Mouse (Mus musculus): ENCODE results near the gene Zfp9. TPM values are rescaled to one million over a fixed set of nuclear protein-coding genes. Genes with fewer than 3 reads are reported as not detected.

Zfp9 gene
- polyA plus RNA-seq (2015; fragmentation: Nextera tagmentation; extraction: Ambion mirVana), result 1.1 and 1.3 TPM in 2 replicates

DNA sequence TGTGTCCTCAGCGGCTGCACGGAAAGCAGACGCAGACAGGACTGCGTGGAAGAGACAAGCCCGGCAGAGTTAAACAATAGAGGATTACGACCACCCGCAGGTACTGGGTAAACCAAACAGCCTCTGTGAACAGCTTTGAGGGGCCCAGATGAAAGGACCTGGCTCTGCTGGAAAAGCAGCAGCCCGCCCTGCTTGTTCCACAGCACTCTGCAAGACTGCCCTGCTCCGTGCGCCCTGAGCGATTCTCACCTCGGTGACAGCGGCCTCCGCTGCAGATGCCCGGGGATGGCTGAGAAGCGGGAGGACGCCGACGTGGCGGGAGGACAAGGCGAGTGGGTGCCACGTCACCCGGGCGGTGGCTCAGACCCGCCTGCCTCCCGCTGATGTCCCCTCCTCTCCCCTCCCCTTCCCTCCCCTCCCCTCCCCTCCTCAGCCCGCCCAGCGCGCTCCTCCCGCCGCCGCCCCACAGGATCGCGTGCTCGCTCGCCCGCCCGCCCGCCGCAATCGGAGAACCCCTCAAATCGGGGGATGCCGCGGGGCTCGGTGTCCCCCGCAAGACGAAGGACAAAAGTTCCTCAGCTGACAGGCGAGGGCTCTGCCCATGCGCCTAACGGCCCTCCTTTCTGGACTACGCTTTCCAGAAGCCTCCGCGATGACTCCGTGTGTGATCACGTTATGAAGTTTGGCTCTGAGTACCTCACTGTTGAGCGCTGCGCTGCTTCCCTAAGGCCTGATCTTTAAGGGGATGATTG, at the start of gene Zfp9:
TSS of gene Zfp9 (minus strand) at position 364 of the 752 bp plus-strand sequence.
- Histone ChIP-seq H3K27ac (peak within 1 kb of the TSS; percentile 47; the same call in 1 of the 2 replicates), H3K9me3 (replicated peaks) (no peaks in the 10 kb centered on the region), H3K9ac (peak within 1 kb of the TSS; percentile 58), H3K27me3 (peaks cover 28% of the 10 kb centered on the region), H3K4me3 (replicated peaks) (peak within 1 kb of the TSS; percentile 55), H3K36me3 (no peaks in the 10 kb centered on the region), H3K4me2 (peak within 1 kb of the TSS; percentile 68), H3K4me1 (replicated peaks) (peaks cover 7% of the 10 kb centered on the region; the same call in 1 of the 2 replicates)
- 1% methylated on average over 45 of the region's 57 CpGs for WGBS (ENCODE audit: insufficient replicate concordance)
- peak; percentile 38 for DNase-seq
- ATAC-seq (ENCODE audit: low read depth), result peak; percentile 85

DNA sequence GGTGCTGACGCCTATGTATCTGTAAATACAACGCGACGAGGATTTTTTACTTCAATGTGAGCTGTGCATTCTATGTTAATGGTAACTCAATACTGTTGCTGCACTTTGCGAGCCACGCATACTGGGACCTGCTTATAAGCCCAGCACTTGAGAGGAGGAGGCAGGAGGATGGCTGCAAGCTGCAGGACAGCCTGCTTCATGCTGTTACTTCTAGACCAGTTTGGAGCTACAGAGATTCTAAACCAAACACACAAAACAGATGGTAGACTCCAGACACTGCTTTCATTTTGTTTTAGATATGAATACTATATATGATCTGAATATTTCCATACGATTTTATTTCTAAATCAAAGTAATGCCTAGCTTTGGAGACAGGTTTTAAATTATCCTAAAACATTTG, 41.5 kb upstream of the Zfp9 start:
- peaks cover 65% of the 10 kb centered on the region for H3K36me3 ChIP-seq
- no peaks in the 10 kb centered on the region for H3K4me1 ChIP-seq (replicated peaks)
- 90% methylated on average over 7 of the region's 7 CpGs for WGBS (ENCODE audit: insufficient replicate concordance)

DNA sequence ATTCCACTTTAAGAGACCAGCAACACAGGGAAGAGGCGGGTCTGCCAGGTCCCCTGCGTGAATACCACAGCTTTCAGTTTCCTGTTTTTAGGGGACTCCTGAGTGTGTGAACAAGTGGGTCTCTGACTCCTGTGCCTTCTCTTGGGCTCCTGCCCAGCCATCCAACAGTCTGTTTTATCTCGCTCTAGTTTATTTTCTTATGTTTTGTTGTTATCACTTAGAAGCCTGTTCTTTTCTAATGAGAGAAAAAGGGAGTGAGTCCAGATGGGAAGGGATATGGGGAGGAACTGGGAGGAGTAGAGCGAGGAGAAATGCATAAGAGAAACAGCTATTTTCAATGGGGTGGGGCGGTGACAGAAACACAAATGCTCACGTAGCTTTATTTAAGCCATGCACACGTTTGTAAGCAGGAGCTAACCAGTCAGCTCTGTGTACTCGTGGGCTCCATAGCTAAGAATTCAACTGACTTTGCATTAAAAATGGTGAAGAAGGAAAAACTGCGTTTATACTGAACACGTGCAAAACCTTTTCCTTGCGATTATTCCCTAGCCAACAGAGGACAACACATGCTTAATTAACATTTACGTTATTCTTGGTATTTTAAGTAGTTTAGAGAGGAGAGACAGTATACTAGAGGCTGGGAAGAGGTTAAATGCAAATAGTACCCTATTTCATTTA, 34.4 kb upstream of the Zfp9 start:
- H3K4me3 ChIP-seq (replicated peaks), result no peak overlapping the region
- H3K4me1 ChIP-seq (replicated peaks), result no peaks in the 10 kb centered on the region
- ATAC-seq (ENCODE audit: low read depth) (no peak), DNase-seq (no peak)
- H3K4me2 ChIP-seq, result no peak overlapping the region
- H3K36me3 ChIP-seq, result peaks cover 58% of the 10 kb centered on the region
- 77% methylated on average over 12 of the region's 12 CpGs for WGBS (ENCODE audit: insufficient replicate concordance)
- H3K9me3 ChIP-seq (replicated peaks), result no peaks in the 10 kb centered on the region
- H3K27me3 ChIP-seq, result no peaks in the 10 kb centered on the region
- H3K27ac ChIP-seq, result no peak overlapping the region
- H3K9ac ChIP-seq, result no peak overlapping the region

More for the DNA sequence above, 41.5 kb upstream of the Zfp9 start:
- no peak overlapping the region for H3K4me2 ChIP-seq
- H3K9ac ChIP-seq, result no peak overlapping the region
- H3K27me3 ChIP-seq, result no peaks in the 10 kb centered on the region
- H3K9me3 ChIP-seq (replicated peaks), result no peaks in the 10 kb centered on the region
- no peak overlapping the region for H3K4me3 ChIP-seq (replicated peaks)
- H3K27ac ChIP-seq, result no peak overlapping the region
- no peak for DNase-seq
- no peak for ATAC-seq (ENCODE audit: low read depth)

DNA sequence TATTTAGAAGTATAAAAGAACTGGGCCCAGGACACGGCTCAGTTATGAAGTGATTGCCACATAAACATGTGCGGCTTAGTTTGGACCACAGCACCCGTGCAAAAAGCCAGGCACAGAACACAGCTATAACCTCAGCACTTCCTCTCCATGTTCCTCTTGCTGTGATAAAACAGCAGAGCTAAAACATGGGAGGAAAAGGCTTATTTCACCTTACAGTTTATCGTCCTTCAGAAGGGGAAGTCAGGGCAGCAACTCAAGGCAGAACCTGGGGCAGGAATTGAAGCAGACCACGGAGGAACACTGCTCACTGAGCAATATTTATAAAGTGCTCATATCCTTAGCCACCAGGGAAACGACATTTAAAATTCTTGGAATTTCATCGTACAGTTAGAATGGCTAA, 19.9 kb upstream of the Zfp9 start:
- Histone ChIP-seq H3K4me3 (replicated peaks) (no peak overlapping the region), H3K27me3 (no peaks in the 10 kb centered on the region), H3K27ac (no peak overlapping the region), H3K4me1 (replicated peaks) (no peaks in the 10 kb centered on the region), H3K4me2 (no peak overlapping the region), H3K9ac (no peak overlapping the region), H3K36me3 (peaks cover 11% of the 10 kb centered on the region; the same call in 1 of the 2 replicates), H3K9me3 (replicated peaks) (no peaks in the 10 kb centered on the region)
- ATAC-seq (ENCODE audit: low read depth) (no peak), DNase-seq (no peak)
- whole genome bisulfite sequencing (ENCODE audit: insufficient replicate concordance), result 59% methylated on average over 7 of the region's 7 CpGs

DNA sequence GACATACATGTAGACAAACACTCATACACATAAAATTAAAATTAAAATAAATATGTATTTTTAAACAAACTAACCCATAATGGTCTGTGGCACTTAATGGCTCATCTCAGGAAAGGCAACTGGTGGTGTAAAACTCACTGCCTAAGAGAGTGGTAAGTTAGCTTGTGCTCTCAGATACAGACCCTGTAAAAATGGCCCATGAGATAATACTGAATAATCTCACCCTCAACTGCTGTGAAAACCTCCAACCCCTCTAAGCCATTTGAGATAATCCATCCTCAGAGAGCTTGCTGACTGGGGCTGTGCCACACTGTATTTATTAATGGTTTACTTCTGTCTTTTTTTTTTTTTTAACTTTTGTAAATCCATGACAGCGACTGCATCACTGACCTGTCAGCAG, 3.0 kb upstream of the Zfp9 start:
- H3K4me2 ChIP-seq, result no peak overlapping the region
- WGBS (ENCODE audit: insufficient replicate concordance), result 76% methylated on average over 1 of the region's 1 CpGs
- no peak overlapping the region for H3K4me3 ChIP-seq (replicated peaks)
- H3K9me3 ChIP-seq (replicated peaks), result no peaks in the 10 kb centered on the region
- peaks cover 7% of the 10 kb centered on the region; the same call in 1 of the 2 replicates for H3K4me1 ChIP-seq (replicated peaks)
- no peak for DNase-seq
- no peak overlapping the region for H3K27ac ChIP-seq
- H3K36me3 ChIP-seq, result no peaks in the 10 kb centered on the region
- no peak overlapping the region for H3K9ac ChIP-seq
- no peak for ATAC-seq (ENCODE audit: low read depth)
- peaks cover 28% of the 10 kb centered on the region for H3K27me3 ChIP-seq

DNA sequence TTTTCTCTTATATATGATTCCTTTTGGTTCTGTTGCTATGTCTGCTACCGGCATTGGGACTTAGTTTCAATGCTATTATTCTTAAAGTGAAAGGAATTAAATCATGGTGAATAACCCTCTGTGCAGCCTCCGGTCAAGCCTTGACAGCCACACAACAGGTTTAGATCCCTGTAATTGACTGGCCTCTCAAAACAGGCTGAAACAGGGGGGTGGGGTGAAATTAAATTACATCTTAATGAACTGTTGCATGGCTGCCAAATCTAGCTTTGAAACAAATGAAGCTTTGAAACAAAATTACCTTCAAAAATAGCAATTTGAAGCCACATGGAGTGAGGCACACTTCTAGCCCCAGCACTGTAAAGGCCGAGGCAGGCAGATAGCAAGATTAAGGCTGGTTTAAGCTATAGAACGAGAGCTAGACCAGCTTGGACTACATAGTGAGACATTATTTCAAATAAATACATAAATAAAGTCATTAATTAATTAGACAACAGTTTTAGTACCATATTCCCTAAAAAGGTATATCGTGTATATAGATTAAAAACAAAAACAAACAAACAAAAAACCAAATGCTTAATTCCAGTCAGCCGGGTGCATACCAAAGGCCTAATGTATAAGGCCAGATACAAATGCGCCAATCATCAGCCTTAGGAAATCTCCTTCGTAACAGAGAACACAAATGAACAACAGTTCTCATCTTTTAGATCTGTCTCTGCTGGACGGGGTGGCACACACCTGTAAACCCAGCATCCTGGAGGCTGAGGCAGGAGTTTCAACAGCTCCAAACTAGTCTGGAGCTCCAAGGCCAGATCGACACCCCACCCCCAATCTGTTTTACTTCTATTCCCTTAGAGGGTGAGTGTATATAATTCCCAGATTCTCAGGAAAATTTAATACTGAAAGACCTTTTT, 990 bp downstream of the Zfp9 start:
- WGBS (ENCODE audit: insufficient replicate concordance), result 63% methylated on average over 10 of the region's 10 CpGs
- H3K4me3 ChIP-seq (replicated peaks), result peak overlapping the region; percentile 55
- peaks cover 28% of the 10 kb centered on the region for H3K27me3 ChIP-seq
- peak overlapping the region; percentile 58 for H3K9ac ChIP-seq
- H3K36me3 ChIP-seq, result no peaks in the 10 kb centered on the region
- H3K9me3 ChIP-seq (replicated peaks), result no peaks in the 10 kb centered on the region
- H3K27ac ChIP-seq, result no peak overlapping the region
- peaks cover 7% of the 10 kb centered on the region; the same call in 1 of the 2 replicates for H3K4me1 ChIP-seq (replicated peaks)
- H3K4me2 ChIP-seq, result peak overlapping the region; percentile 68
- ATAC-seq (ENCODE audit: low read depth), result no peak
- no peak for DNase-seq

DNA sequence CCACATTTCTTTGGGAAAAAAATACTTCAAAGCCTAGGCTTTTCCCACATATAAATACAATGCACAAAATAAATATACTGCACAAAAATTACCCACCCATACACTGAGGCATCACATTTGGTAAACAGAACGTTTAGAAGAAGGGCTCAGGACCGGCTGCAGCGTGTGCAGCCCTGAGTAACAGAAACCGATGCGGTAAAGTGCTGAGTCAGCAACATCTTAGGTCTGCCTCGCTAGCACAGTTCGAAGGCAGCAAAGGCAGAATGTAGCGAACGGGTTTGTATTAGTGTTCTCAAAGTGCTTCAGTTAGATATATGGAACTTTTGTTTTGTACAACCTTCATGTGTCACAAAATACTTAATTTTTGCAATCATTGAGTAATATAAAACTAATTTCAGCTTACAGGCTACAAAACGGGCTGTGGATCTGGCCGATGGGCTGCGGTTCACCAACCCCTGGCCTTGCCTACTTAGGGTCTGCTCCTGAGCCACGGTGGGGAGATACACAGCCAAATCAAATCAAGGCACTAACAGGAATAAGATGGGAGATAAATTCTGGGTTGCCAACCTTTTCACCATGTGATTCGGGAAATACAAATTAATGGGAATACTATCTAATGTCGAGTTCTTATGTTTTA, 16.9 kb downstream of the Zfp9 start:
- WGBS (ENCODE audit: insufficient replicate concordance), result 70% methylated on average over 15 of the region's 15 CpGs
- Histone ChIP-seq H3K36me3 (no peaks in the 10 kb centered on the region), H3K4me3 (replicated peaks) (no peak overlapping the region), H3K27me3 (no peaks in the 10 kb centered on the region), H3K4me1 (replicated peaks) (no peaks in the 10 kb centered on the region), H3K9me3 (replicated peaks) (no peaks in the 10 kb centered on the region), H3K4me2 (no peak overlapping the region), H3K9ac (no peak overlapping the region), H3K27ac (no peak overlapping the region)
- DNase-seq (no peak), ATAC-seq (ENCODE audit: low read depth) (no peak)

DNA sequence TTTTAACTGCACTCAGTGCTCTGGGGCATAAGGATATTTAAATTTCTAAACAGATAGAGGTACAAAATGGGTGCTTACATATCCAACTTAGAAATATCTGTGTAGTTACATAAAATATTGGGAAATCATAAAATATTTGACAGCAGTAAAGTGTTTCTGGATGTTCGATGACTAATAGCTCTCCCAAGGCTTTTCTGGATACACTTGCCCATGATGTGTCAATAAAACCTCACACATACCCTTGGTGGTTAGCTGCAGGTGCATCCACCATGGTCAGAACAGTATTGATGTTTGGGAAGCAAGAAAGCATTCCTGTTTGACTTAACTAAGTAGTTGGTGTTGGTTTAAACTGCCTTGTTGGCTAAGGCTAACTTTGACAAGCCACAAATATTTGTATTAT, 21.4 kb downstream of the Zfp9 start:
- DNase-seq (no peak), ATAC-seq (ENCODE audit: low read depth) (no peak)
- Histone ChIP-seq H3K9ac (no peak overlapping the region), H3K36me3 (no peaks in the 10 kb centered on the region), H3K4me1 (replicated peaks) (0 out of 2 replicates have a peak, but pooled peaks cover 10% of the 10 kb centered on the region), H3K27ac (no peak overlapping the region), H3K4me3 (replicated peaks) (no peak overlapping the region), H3K9me3 (replicated peaks) (no peaks in the 10 kb centered on the region), H3K27me3 (no peaks in the 10 kb centered on the region), H3K4me2 (no peak overlapping the region)
- WGBS (ENCODE audit: insufficient replicate concordance), result 73% methylated on average over 1 of the region's 1 CpGs

DNA sequence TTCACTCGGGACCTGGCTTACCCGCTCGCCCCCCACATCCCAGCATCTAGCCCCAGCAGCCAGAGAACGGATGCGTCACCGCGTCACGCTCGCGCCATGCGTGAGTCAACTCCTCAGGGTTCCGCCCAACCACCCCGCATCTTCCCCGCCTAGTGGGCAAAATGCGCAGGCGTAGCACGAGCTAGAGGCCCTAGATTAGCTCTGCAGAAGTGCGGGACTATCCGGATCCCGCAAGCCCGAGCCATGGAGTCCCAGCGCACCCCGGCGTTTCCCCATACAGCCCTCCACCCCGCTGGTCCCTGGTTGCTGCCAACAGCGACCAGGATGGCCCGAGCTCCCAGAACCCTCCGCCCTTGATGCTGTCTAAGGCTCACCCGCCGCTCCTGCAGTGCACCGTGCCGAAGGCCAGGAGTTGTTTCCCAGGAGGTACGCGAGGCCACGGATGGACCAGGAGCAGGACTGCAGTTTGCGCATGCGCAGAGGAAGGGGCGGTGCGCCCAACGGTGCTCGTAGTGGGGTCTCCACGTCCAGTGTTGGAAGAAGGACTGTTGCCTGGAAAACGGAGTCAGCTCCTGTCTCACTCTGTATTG, 24.0 kb downstream of the Zfp9 start, which contains the start of gene Zfp248:
TSS of gene Zfp248 (minus strand) at position 487 of the 590 bp plus-strand sequence.
- DNase-seq, result peak; percentile 64
- ATAC-seq (ENCODE audit: low read depth), result peak; percentile 84
- Histone ChIP-seq H3K36me3 (no peaks in the 10 kb centered on the region), H3K4me3 (replicated peaks) (peak within 1 kb of the TSS; percentile 73), H3K27me3 (no peaks in the 10 kb centered on the region), H3K4me1 (replicated peaks) (0 out of 2 replicates have a peak, but pooled peaks cover 10% of the 10 kb centered on the region), H3K9me3 (replicated peaks) (no peaks in the 10 kb centered on the region), H3K27ac (peak within 1 kb of the TSS; percentile 67), H3K9ac (peak within 1 kb of the TSS; percentile 79), H3K4me2 (peak within 1 kb of the TSS; percentile 90)
- under 1% methylated on average over 43 of the region's 43 CpGs for WGBS (ENCODE audit: insufficient replicate concordance)

DNA sequence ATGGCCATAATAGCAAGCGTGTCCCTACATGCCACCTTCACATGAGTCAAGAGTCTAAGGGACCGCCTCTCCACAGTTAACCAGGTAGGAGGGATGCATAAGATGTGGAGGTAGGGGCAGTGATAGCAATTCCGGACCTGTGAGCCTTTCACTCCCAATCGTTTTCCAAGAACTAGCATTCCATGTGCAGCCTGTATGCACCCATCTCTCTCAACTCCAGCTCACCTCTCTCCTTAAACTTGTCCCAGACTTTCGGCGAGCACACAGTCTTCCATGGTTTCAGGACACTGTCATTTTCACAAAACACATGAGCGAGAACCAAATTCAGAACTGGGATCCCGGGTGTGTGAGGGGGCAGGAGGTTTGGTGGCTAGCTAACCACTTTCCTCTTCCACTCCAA, 24.7 kb downstream of the Zfp9 start:
- ATAC-seq (ENCODE audit: low read depth), result no peak
- no peak for DNase-seq
- WGBS (ENCODE audit: insufficient replicate concordance), result 50% methylated on average over 8 of the region's 8 CpGs

More for the DNA sequence above, 24.7 kb downstream of the Zfp9 start:
- Histone ChIP-seq H3K4me2 (peak overlapping the region; percentile 90), H3K4me1 (replicated peaks) (0 out of 2 replicates have a peak, but pooled peaks cover 10% of the 10 kb centered on the region), H3K4me3 (replicated peaks) (peak overlapping the region; percentile 73), H3K36me3 (no peaks in the 10 kb centered on the region), H3K27ac (no peak overlapping the region), H3K9ac (peak overlapping the region; percentile 79), H3K9me3 (replicated peaks) (no peaks in the 10 kb centered on the region), H3K27me3 (no peaks in the 10 kb centered on the region)

Data from liver, embryonic 13.5 days (tissue).